Mouse (Mus musculus) forebrain, embryonic 16.5 days (tissue): Measurements from ENCODE around the gene Slc16a12. TPM values are rescaled to one million over a fixed set of nuclear protein-coding genes. Genes with fewer than 3 reads are reported as not detected.

Source experiments
- ATAC-seq: fragments of 200-750 bp; cut with Nextera tagmentation; 2 replicates; pipeline ENCODE4 v1.8.0; 2017; ENCODE audit warnings: mild to moderate bottlenecking, moderate library complexity
- H3K27ac ChIP-seq: fragments of 300-500 bp; sonication (generic); 2 replicates; pipeline ENCODE4 v1.5.1; 2014; ENCODE audit warnings: low read length, control low read depth
- H3K27me3 ChIP-seq: fragments of 300-500 bp; sonication (generic); replicated peaks from 2 replicates; pipeline ENCODE4 v1.6.1; 2014; ENCODE audit warnings: low read length; ENCODE audit not compliant: control insufficient read depth, insufficient read depth
- H3K36me3 ChIP-seq: fragments of 300-500 bp; sonication (generic); 2 replicates; pipeline ENCODE4 v1.6.1; 2014; ENCODE audit not compliant: control insufficient read depth, insufficient read depth
- H3K4me1 ChIP-seq: fragments of 300-500 bp; sonication (generic); replicated peaks from 2 replicates; pipeline ENCODE4 v1.6.1; 2014; ENCODE audit warnings: low read length; ENCODE audit not compliant: control insufficient read depth, insufficient read depth
- H3K4me2 ChIP-seq: fragments of 300-500 bp; sonication (generic); 2 replicates; pipeline ENCODE4 v1.6.1; 2014; ENCODE audit warnings: mild to moderate bottlenecking, low read length, control low read depth
- H3K4me3 ChIP-seq: fragments of 300-500 bp; sonication (generic); replicated peaks from 2 replicates; pipeline ENCODE4 v1.5.1; 2014; ENCODE audit warnings: mild to moderate bottlenecking, low read length, control low read depth
- H3K9ac ChIP-seq: fragments of 300-500 bp; sonication (generic); replicated peaks from 2 replicates; pipeline ENCODE4 v1.6.1; 2014; ENCODE audit warnings: low read depth, low read length, control low read depth
- H3K9me3 ChIP-seq: fragments of 300-500 bp; sonication (generic); 2 replicates; pipeline ENCODE4 v1.6.1; 2016; ENCODE audit warnings: low read length; ENCODE audit not compliant: control insufficient read depth
- WGBS: fragments of 180-500 bp; shearing (Covaris S2); extraction: QIAGEN DNeasy Blood & Tissue Kit; methylation state at CpG from one replicate; pipeline ENCODE4 v1.1.7; 2014; 5-methylcytosine and 5-hydroxymethylcytosine counted together
- polyA plus RNA-seq: library from polyadenylated mRNA; unstranded; fragments of >200 nt; fragmentation: Nextera tagmentation; extraction: Ambion mirVana; gene quantifications from 2 replicates; pipeline ENCODE4 v1.2.1, GENCODE M21; 2015

Gene Slc16a12
- 2.8 and 3.9 TPM in 2 replicates for polyA plus RNA-seq

DNA sequence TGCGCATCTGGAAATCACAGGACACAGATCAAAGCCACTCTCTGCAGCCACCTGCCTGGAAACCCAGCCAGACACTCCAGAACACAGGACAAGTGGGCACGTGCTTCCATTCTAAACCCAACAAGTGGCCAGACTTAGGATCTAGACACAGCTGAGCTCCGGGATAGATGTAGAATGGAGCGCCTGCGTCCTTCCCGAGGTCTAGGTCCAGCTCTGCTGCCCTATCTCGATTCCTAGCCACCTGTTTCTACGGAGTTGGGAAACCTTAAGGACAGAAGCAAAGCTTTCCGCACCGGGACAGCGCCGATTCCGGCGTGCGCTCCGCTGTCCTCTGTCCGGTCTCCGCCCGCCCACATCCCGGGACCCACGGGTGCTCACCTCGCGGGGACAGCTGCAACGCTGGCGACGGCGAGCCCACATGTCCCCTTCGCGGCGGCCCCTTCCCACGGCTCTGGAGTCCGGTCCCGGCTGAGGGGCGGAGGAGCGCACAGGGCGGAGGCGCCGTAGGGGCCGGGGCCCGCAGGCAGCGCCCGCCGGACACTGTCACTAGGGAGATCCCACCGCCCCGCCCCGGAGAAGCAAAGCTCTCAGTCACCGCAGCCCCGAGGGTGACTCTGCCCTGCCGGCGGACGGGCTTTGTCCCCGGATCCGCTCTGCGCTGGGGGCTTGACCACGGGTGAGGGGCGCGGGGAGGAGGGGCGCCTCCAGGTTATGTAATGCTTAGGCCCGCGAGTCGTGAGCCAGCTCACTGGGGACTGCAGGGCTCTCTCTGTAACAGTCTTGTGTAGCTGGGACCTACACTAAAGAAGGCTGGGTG, at the start of gene Slc16a12:
Gene Slc16a12 (minus strand): TSS at position 602 of the 817 bp plus-strand sequence.
- Histone ChIP-seq H3K27ac (no peak within 1 kb of the TSS), H3K4me1 (peaks cover 10% of the 10 kb centered on the region; the same call in 1 of the 2 replicates), H3K9ac (peak within 1 kb of the TSS; percentile 62), H3K9me3 (no peaks in the 10 kb centered on the region), H3K4me3 (peak within 1 kb of the TSS; percentile 56), H3K27me3 (peaks cover 4% of the 10 kb centered on the region), H3K36me3 (no peaks in the 10 kb centered on the region), H3K4me2 (peak within 1 kb of the TSS; percentile 100)
- WGBS = under 1% methylated on average over 61 of the region's 61 CpGs
- ATAC-seq = peak; percentile 78

DNA sequence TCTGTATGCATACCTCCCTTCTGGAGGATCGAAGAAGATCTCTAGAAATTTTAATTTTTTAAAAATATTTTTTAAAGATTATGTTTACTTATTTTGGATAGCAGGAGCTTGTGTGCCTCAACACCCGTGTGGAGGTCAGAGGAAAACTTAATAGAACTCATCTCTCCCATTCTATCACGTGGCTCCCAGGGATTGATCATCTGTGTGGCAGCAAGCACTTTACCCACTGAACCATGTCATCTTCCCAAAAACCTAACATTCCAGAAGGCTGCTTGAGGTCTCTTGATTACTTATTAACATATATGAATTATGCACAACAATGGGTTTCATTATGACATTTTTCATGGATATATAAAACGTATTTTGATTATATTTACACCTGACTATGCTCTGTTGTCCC, 49.3 kb upstream of the Slc16a12 start:
- no peak for ATAC-seq
- WGBS = 82% methylated on average over 4 of the region's 4 CpGs
- Histone ChIP-seq H3K9ac (no peak overlapping the region), H3K36me3 (no peaks in the 10 kb centered on the region), H3K27me3 (no peaks in the 10 kb centered on the region), H3K9me3 (no peaks in the 10 kb centered on the region), H3K4me2 (no peak overlapping the region), H3K27ac (no peak overlapping the region), H3K4me3 (no peak overlapping the region), H3K4me1 (no peaks in the 10 kb centered on the region)

- no peaks in the 10 kb centered on the region for H3K9me3 ChIP-seq
- no peak overlapping the region for H3K9ac ChIP-seq
- no peak overlapping the region for H3K4me3 ChIP-seq
- H3K27me3 ChIP-seq = no peaks in the 10 kb centered on the region
- H3K4me1 ChIP-seq = no peaks in the 10 kb centered on the region
- WGBS = 93% methylated on average over 2 of the region's 2 CpGs
- ATAC-seq = no peak
- no peaks in the 10 kb centered on the region for H3K36me3 ChIP-seq
- no peak overlapping the region for H3K27ac ChIP-seq
- H3K4me2 ChIP-seq = no peak overlapping the region
Measured at GRCm38 (mm10) chr19:34782491-34782890, 35.4 kb upstream of the Slc16a12 start.

GRCm38 (mm10) chr19:34778993-34779392, 31.9 kb upstream of the Slc16a12 start:
- H3K9ac ChIP-seq = no peak overlapping the region
- no peaks in the 10 kb centered on the region for H3K4me1 ChIP-seq
- no peaks in the 10 kb centered on the region for H3K9me3 ChIP-seq
- H3K27ac ChIP-seq = no peak overlapping the region
- no peaks in the 10 kb centered on the region for H3K36me3 ChIP-seq
- no peak overlapping the region for H3K4me2 ChIP-seq
- 100% methylated on average over 1 of the region's 1 CpGs for WGBS
- no peaks in the 10 kb centered on the region for H3K27me3 ChIP-seq
- ATAC-seq = no peak
- no peak overlapping the region for H3K4me3 ChIP-seq

- ATAC-seq = no peak
- Histone ChIP-seq H3K9ac (no peak overlapping the region), H3K9me3 (no peaks in the 10 kb centered on the region), H3K27me3 (no peaks in the 10 kb centered on the region), H3K4me3 (no peak overlapping the region), H3K27ac (no peak overlapping the region), H3K4me2 (no peak overlapping the region), H3K4me1 (no peaks in the 10 kb centered on the region), H3K36me3 (no peaks in the 10 kb centered on the region)
Measured at GRCm38 (mm10) chr19:34778098-34778497, 31.0 kb upstream of the Slc16a12 start.

DNA sequence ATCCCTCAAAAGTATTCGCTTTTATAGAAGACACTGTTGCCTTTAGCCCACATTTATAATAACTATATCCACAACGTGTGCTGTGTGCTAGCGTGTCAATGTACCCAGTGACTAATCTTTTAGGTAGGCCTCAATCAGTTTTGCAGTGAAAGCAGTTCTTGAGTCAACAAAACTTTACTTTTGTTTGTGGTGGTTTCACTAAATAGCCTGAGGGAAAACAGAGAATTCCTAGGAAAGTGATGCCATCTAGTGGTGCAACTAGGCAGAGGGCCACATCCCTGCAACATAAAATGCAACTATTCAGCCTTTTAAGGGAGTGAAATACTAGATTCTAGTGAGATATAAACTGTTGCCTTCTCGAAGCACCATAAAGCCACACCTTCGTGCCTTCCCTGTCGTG, 25.7 kb upstream of the Slc16a12 start:
- H3K4me1 ChIP-seq = no peaks in the 10 kb centered on the region
- H3K36me3 ChIP-seq = no peaks in the 10 kb centered on the region
- H3K9ac ChIP-seq = no peak overlapping the region
- WGBS = 29% methylated on average over 6 of the region's 6 CpGs
- no peak overlapping the region for H3K4me2 ChIP-seq
- H3K27me3 ChIP-seq = no peaks in the 10 kb centered on the region
- no peak overlapping the region for H3K4me3 ChIP-seq
- H3K27ac ChIP-seq = no peak overlapping the region
- H3K9me3 ChIP-seq = no peaks in the 10 kb centered on the region
- ATAC-seq = peak; percentile 47; the same call in 1 of the 2 replicates

DNA sequence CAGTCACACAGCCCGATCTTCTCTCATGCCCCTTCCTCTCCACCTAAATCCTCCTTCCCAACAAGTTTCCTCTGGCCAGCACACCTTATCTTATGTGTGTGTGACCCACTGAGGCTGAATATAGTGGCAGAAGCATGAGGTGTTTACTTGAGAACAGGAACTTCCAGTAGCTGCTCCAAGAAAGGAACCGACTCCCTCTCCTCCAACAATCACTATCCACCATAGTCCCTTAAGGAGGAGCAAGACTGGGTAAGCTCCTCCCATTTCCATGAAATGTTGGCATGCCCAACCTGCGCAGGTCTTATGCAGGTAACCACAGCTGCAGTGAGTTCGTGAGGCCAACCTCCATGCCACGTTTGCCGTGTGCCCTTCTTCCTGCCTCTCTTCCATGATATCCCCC, 23.7 kb upstream of the Slc16a12 start:
- H3K4me1 ChIP-seq = no peaks in the 10 kb centered on the region
- no peak for ATAC-seq
- no peaks in the 10 kb centered on the region for H3K36me3 ChIP-seq
- no peak overlapping the region for H3K9ac ChIP-seq
- H3K27me3 ChIP-seq = no peaks in the 10 kb centered on the region
- WGBS = 94% methylated on average over 6 of the region's 6 CpGs
- no peak overlapping the region for H3K27ac ChIP-seq
- no peak overlapping the region for H3K4me3 ChIP-seq
- H3K9me3 ChIP-seq = no peaks in the 10 kb centered on the region
- no peak overlapping the region for H3K4me2 ChIP-seq

DNA sequence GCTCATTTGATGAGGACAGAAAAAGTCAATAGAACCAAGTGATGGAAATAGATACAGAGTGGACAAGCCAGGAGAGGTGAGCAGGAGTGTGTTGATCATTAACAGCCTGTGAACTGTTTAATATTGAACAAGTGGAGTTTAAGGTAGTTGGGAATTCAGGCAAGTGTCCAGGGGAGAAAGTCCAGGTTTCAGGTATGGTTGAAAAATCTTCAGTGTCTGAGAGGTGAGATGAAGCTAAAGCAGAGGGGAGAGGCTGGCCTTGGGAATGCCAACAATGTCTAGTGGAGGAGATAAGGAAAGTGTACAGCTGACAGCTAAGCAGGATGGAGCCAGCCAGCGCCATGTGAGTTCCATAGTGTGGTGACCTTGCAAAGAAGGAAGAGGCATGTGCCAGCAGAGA, 11.7 kb upstream of the Slc16a12 start:
- no peak overlapping the region for H3K27ac ChIP-seq
- no peaks in the 10 kb centered on the region for H3K36me3 ChIP-seq
- no peak overlapping the region for H3K4me2 ChIP-seq
- no peaks in the 10 kb centered on the region for H3K27me3 ChIP-seq
- H3K4me1 ChIP-seq = no peaks in the 10 kb centered on the region
- no peaks in the 10 kb centered on the region for H3K9me3 ChIP-seq
- no peak overlapping the region for H3K4me3 ChIP-seq
- ATAC-seq = no peak
- no peak overlapping the region for H3K9ac ChIP-seq
- WGBS = 91% methylated on average over 1 of the region's 1 CpGs

DNA sequence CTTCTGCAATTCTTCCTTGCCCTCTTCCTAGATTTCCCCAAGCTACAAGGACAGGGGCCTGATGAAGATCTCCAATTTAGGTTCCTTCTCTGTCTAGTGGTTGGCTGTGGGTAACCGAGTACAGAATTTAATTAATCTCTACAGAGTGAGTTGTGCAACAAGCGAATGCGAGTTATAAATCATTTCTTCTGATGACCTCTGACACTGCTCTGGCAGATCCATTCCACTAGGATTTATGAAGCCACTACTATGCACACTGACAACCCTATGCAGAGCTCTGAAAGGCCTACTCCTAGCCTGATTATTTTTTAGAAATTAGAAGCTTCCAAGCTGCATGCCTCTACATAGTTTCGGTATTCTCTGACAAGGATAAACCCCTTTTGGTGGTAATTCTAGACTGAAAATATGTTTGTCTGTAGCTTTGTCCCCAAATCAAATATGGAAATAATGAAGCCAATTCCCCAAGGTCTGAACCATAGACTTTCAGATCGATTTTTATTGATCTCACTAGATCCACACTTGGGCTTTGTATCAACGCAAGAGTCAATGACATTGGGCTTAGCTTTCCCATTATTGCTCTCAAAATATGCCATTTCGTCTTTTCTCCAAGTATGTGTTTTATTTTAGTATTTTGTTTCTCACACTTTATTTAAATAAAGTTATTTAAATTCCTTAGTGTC, 9.6 kb upstream of the Slc16a12 start:
- 91% methylated on average over 7 of the region's 7 CpGs for WGBS
- Histone ChIP-seq H3K36me3 (no peaks in the 10 kb centered on the region), H3K4me1 (no peaks in the 10 kb centered on the region), H3K27me3 (no peaks in the 10 kb centered on the region), H3K27ac (no peak overlapping the region), H3K4me2 (no peak overlapping the region), H3K9ac (no peak overlapping the region), H3K9me3 (no peaks in the 10 kb centered on the region), H3K4me3 (no peak overlapping the region)
- no peak for ATAC-seq
